Mouse (Mus musculus): ENCODE measurements around the gene Cdk13. TPM values are rescaled to one million over a fixed set of nuclear protein-coding genes. Genes with fewer than 3 reads are reported as not detected.

Gene Cdk13
- polyA plus RNA-seq, 1 experiment from 2014 or later = 9.5 TPM

DNA sequence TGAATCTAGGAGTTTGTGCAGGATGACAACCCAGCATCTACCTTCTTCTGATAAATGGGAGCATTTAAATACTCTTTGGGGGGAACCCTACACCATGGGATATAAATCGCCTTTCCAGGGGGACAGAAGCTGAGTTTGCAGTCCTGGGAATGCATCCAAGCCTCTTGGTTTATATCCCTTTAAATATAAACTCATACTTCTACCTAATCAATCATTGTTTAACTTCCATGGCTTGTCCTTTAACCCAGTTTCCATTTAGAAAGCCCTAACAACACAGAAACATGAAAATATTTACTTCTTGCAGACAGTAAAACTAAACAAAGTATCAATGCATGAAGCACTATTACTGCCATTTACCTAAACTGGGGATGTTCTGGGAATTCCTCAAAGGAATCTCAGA, 113.5 kb downstream of the Cdk13 start:
- no peak overlapping the region for H3K4me2 ChIP-seq (ENCODE audit: low read length)
- no peak for ATAC-seq
- WGBS = 75% methylated on average over 1 of the region's 1 CpGs
- no peaks in the 10 kb centered on the region for H3K36me3 ChIP-seq (ENCODE audit: control insufficient read depth, insufficient read depth, low read length)
- no peaks in the 10 kb centered on the region for H3K27me3 ChIP-seq (replicated peaks; ENCODE audit: control insufficient read depth, insufficient read depth, low read length)
- no peak overlapping the region for H3K4me3 ChIP-seq (ENCODE audit: low read length)
- H3K4me1 ChIP-seq (ENCODE audit: control insufficient read depth, insufficient read depth, low read depth, low read length) = peaks cover 8% of the 10 kb centered on the region
- no peaks in the 10 kb centered on the region for H3K9me3 ChIP-seq (ENCODE audit: control insufficient read depth, low read length)
- no peak overlapping the region for H3K27ac ChIP-seq (ENCODE audit: low read depth, low read length)
- H3K9ac ChIP-seq (ENCODE audit: low read depth, low read length) = no peak overlapping the region

DNA sequence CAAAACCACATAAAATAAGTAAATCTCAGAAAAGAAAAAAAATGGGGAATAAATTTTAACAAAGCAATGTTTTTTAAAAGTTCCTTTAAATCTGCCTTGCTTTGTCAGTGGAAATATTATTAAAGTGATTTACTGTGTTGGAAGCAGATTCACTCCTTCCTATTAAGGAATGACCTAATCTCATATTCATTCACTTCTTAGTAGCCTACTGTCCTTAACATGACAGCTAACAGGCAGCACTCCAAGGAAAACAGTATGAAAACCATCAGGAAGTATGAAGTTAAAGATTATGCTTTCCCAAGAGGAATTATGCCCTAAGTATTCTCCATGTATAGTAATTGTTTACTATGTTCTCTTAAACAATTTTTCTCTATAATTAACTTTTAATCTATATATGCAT, 114.2 kb downstream of the Cdk13 start:
- Histone ChIP-seq H3K9me3 (ENCODE audit: control insufficient read depth, low read length) (no peaks in the 10 kb centered on the region), H3K36me3 (ENCODE audit: control insufficient read depth, insufficient read depth, low read length) (no peaks in the 10 kb centered on the region)
- ATAC-seq = no peak

DNA sequence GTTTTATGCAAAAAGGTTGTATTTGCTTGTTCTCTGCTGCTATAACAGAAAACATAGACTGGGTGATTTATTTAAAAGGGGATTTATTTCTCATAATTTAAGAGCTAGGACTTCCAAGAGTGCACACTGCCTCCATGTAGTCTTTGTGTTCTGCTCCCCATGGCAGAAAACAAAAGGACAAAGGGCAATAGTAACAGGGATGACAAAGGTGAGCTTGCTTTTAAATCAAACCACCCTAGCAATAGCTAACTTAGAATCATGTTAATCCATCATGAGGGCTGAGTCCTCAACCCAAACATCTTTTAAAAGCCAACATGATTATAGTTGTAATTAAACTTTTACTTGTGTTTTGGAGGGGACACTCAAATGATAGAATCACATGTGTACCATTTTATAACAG, 115.4 kb downstream of the Cdk13 start:
- Histone ChIP-seq H3K9ac (ENCODE audit: low read depth, low read length) (no peak overlapping the region), H3K27me3 (replicated peaks; ENCODE audit: control insufficient read depth, insufficient read depth, low read length) (no peaks in the 10 kb centered on the region), H3K36me3 (ENCODE audit: control insufficient read depth, insufficient read depth, low read length) (no peaks in the 10 kb centered on the region), H3K4me2 (ENCODE audit: low read length) (no peak overlapping the region), H3K27ac (ENCODE audit: low read depth, low read length) (no peak overlapping the region), H3K4me1 (ENCODE audit: control insufficient read depth, insufficient read depth, low read depth, low read length) (peaks cover 4% of the 10 kb centered on the region), H3K4me3 (ENCODE audit: low read length) (no peak overlapping the region), H3K9me3 (ENCODE audit: control insufficient read depth, low read length) (no peaks in the 10 kb centered on the region)
- no peak for ATAC-seq

More for the DNA sequence above, 114.2 kb downstream of the Cdk13 start:
- H3K27me3 ChIP-seq (replicated peaks; ENCODE audit: control insufficient read depth, insufficient read depth, low read length) = no peaks in the 10 kb centered on the region
- H3K4me2 ChIP-seq (ENCODE audit: low read length) = no peak overlapping the region
- H3K27ac ChIP-seq (ENCODE audit: low read depth, low read length) = no peak overlapping the region
- no peak overlapping the region for H3K4me3 ChIP-seq (ENCODE audit: low read length)
- peaks cover 4% of the 10 kb centered on the region for H3K4me1 ChIP-seq (ENCODE audit: control insufficient read depth, insufficient read depth, low read depth, low read length)
- no peak overlapping the region for H3K9ac ChIP-seq (ENCODE audit: low read depth, low read length)

DNA sequence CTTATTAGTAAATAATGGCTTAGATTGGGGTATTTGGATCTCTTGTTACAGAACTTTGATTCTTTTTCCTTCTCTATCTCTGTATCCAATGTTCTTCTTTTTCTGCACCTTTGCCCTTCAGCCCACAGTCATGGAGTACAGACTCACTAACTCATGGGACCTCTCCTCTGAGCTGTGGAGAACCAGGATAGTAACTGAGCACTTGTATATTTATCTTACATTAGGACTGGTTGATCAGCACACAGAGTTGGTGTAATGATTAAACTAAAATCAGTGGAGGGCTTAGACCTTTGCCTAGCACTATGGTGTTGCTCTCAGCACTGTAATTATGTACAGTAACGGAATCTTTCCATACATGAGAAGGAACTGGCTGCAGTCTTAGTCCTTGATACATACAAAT, 133.8 kb downstream of the Cdk13 start:
- ATAC-seq = no peak

DNA sequence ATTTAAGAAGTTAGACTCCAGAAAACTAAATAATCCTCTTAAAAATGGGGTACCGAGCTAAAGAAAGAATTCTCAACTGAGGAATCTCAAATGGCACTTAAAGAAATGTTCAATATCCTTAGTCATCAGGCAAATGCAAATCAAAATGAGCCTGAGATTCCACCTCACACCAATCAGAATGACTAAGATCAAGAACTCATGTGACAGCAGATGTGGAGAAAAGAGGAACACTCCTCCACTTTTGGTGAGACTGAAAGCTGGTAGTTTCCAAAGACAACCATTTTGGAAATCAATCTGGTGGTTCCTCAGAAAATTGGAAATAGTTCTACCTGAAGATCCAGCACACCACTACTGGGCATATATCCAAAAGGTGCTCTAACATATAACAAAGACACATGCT, 137.5 kb downstream of the Cdk13 start:
- no peak for ATAC-seq
- Histone ChIP-seq H3K36me3 (ENCODE audit: control insufficient read depth, insufficient read depth, low read length) (no peaks in the 10 kb centered on the region), H3K9me3 (ENCODE audit: control insufficient read depth, low read length) (no peaks in the 10 kb centered on the region), H3K4me3 (ENCODE audit: low read length) (no peak overlapping the region), H3K4me2 (ENCODE audit: low read length) (no peak overlapping the region), H3K27ac (ENCODE audit: low read depth, low read length) (no peak overlapping the region), H3K9ac (ENCODE audit: low read depth, low read length) (no peak overlapping the region), H3K4me1 (ENCODE audit: control insufficient read depth, insufficient read depth, low read depth, low read length) (no peaks in the 10 kb centered on the region), H3K27me3 (replicated peaks; ENCODE audit: control insufficient read depth, insufficient read depth, low read length) (no peaks in the 10 kb centered on the region)
- WGBS = 93% methylated on average over 1 of the region's 1 CpGs

More for the DNA sequence above, 133.8 kb downstream of the Cdk13 start:
- H3K36me3 ChIP-seq (ENCODE audit: control insufficient read depth, insufficient read depth, low read length) = no peaks in the 10 kb centered on the region
- H3K9ac ChIP-seq (ENCODE audit: low read depth, low read length) = no peak overlapping the region
- H3K9me3 ChIP-seq (ENCODE audit: control insufficient read depth, low read length) = no peaks in the 10 kb centered on the region
- WGBS = 83% methylated on average over 1 of the region's 1 CpGs
- no peak overlapping the region for H3K4me3 ChIP-seq (ENCODE audit: low read length)
- no peaks in the 10 kb centered on the region for H3K27me3 ChIP-seq (replicated peaks; ENCODE audit: control insufficient read depth, insufficient read depth, low read length)
- no peak overlapping the region for H3K4me2 ChIP-seq (ENCODE audit: low read length)
- H3K4me1 ChIP-seq (ENCODE audit: control insufficient read depth, insufficient read depth, low read depth, low read length) = no peaks in the 10 kb centered on the region
- no peak overlapping the region for H3K27ac ChIP-seq (ENCODE audit: low read depth, low read length)

MicroRNAs encoded within 50 kb of the gene (microRNA counts, 519-probe panel; counts per million panel counts)
- microRNA mmu-miR-466i = not detected

Small RNAs within 50 kb of the gene (microRNA-seq; reads per million reads assigned to microRNA genes)
- not detected for gene Mir466i

Other genes starting within 250 kb of the Cdk13 start
- 32.7 and 33.0 TPM in 2 replicates for gene Mplkip, start 109.9 kb downstream of the Cdk13 start, polyA plus RNA-seq (2015; fragmentation: Nextera tagmentation; extraction: Ambion mirVana)
- 2.5 and 3.6 TPM in 2 replicates for gene Sugct, start 109.5 kb downstream of the Cdk13 start, polyA plus RNA-seq (2015; fragmentation: Nextera tagmentation; extraction: Ambion mirVana)
- gene Rala, start 139.1 kb upstream of the Cdk13 start, polyA plus RNA-seq (2015; fragmentation: Nextera tagmentation; extraction: Ambion mirVana) = 212 and 250 TPM in 2 replicates
- 73.2 and 78.2 TPM in 2 replicates for gene Yae1d1, start 188.3 kb upstream of the Cdk13 start, polyA plus RNA-seq (2015; fragmentation: Nextera tagmentation; extraction: Ambion mirVana)